Mouse (Mus musculus) mouse embryonic stem cell (cell line): Measurements from ENCODE around the gene Gstp1.
"Not testable (repeated sequence)": the region's sequence is repeated elsewhere in the genome, so short reads cannot be mapped to it uniquely, and the experiment has no call there.

Source experiments
- in situ Hi-C, 2 experiments: fragments of 300-500 bp; cut with MboI; formaldehyde crosslinking; loops; 1 replicate in 1 of 2; 3 replicates in 1 of 2; pipeline ENCODE4 v1.14.3; 2019 to 2020; ENCODE audit warnings: low sequenced_read_pairs in 2 of 2, low pct_unique_long_range_greater_than_20kb in 1 of 2, mixed read lengths in 1 of 2; ENCODE audit not compliant: unreplicated experiment in 1 of 2

Gene Gstp1

DNA sequence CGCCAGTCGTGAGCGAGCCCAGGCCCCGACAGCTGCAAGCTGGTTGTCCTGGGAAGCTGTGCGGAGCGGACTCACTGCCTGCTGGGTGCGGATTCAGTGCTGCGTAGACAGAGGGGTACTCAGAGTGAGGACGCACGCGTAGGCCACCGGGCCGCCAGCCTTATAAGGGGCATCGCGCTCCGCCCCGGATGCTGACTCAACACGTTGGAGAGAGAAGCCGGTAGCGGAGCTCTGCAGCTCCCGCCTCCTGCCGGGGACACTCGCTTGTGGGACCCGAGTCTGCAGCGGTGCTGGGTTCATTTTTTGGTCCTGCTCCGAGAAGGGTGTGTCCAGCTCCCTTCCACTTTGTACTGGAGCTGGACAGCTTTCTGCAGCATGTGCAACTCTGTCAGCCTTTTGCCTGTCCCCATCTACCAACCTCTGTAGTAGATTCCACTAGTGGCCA, at the start of gene Gstp1:
Gene Gstp1 (minus strand): TSS at position 198 of the 445 bp plus-strand sequence.
- in situ Hi-C loops: no loop called here

DNA sequence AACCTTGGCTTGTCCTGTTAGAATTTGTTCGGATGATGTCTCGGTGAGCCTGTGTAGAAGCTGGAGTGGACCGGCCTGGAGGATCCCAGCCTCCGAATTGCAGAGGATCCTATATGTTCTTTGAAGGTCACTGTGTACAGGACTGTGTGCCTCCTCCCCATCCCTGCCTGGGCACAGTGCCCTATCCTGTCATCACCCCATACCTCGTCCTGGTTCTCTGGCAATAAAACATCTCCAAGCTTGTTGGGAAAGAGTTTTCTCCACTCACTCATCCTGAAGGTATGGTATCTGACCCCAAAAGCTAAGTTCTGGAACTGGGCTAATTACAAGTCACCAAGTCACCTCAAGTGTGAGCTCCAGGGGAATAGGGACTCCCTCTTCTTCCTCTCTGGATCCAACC, 49.3 kb upstream of the Gstp1 start:
- in situ Hi-C loops: no loop called here

DNA sequence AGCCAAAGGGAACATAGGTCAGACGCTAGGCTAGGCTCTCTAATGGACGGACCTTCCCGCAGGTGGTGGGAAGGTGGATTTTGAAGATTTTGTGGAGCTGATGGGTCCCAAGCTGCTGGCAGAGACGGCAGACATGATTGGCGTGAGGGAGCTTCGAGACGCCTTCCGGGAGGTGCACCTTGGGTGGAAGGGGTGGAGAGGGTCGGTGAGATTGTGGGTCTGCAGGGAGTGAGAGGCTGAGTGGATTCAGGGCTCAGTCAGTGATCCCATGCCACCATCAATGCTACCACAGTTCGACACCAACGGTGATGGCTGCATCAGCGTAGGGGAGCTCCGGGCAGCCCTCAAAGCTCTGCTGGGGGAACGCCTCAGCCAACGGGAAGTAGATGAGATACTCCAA, 48.4 kb upstream of the Gstp1 start:
- in situ Hi-C loops: no loop called here

DNA sequence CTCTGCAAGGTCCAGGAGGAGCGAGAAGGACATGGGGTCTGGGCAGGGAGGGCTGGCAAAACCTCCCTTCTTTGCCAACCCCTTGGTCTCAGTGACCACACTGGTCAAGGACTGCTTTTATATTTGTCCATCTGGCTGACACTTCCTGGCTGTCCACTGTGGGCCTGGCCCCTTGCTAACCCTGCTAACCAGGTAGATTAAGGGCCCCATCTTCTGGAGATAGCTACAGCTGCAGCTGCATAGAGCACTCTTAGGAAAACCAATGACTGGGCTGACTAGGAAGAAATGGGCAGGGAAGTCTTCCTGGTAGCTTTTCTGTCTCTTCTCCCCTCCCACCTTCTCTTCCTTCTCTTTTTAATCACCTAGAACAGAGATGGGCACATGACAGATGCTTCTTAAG, 47.2 kb upstream of the Gstp1 start:
- in situ Hi-C loops: no loop called here

DNA sequence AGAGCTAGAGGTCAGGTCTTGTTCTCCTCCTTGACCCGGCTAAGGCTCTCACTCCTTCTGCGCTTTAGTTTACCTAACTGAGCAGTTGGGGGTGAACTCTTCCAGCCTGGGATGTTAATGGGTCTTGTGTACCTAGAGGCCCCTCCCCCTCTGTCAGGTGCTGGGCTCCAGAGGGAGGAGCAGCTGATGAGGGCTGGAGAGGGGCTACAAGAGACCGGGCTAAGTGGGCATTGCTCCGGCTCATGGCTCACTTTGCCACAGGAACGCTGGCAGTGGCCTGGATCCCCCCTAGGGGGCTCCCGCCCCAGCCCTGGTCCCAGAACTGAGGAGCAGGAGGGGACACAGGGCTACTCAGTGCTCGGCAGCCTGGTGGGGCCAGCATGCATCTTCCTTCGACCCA, 46.0 kb upstream of the Gstp1 start:
- in situ Hi-C loops: no loop called here

DNA sequence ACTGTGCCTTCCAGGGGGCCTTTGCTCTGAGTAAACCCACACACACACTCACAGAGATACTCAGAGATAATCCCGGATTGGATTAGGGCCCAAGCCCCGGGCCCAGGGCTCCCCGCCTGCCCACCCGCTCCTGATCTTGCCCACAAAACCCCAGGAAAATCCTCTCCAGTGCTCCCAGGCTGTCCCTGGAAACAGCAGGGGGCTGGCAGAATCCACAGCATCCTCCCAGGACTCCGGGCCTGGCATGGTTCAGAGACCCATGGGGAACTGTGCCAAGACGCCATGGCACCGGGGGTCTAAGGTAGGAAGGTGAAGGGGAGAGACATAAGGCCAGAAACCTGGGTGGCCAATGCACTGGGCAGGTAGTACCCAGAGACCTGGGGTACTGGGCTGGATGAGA, 45.5 kb upstream of the Gstp1 start:
- in situ Hi-C loops: no loop called here

DNA sequence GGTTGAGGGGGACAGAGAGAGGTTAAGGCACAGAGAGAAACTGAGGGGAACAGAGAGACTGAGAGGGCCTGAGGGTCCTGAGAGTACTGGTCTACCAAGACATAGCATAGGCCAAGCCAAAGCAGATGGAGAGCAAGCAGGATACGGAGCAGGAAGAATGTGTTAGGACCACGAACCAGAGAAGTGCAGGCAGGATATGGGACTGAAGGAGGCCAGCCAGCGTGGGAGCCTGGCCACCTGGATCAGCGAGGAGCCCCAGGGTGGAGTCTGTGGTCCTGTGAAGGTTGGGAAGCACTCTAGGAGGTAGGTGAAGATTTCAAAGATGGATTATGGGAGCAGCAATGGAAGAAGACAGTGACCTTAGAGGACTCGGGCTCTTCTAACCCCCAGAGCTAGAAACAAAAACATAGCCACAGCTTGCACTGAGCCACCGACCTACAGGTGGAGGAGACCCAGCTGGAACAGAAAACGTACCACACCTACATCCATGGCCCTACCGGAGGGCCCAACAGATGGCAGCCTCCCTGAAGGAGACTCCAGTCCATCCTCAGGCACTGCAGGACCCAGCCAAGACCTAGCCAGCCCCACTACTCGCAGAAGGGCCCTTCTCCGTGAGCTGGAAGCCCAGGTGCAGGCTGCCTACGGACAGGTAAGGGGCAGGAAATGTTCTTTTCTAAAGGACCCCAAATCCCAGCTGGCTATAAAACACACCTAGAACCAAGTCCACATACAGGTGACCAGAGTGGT, 44.6 kb upstream of the Gstp1 start:
- in situ Hi-C loops: no loop called here

DNA sequence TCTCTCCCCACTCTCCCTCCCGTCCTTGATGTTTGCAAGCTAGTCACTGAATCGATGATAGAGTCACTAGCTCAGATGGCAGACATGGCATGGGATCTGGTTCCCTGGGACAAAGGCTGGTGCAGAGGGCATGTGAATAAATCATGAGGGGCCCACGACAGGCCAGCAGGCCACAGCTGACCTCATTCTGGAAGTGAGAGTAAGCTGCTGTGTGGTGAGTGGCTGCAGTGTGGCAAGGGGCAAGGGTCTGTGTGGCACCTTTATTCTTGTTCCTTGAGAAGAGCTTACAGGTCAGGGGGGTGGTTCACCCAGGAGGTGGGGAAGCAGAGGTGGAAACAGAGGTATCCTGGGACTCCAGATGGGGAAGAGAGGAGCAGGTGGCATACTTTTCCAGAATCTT, 43.6 kb upstream of the Gstp1 start, which contains the start of gene Cabp2:
Gene Cabp2 (plus strand): TSS at position 185 of the 400 bp plus-strand sequence.
- in situ Hi-C loops: no loop called here

DNA sequence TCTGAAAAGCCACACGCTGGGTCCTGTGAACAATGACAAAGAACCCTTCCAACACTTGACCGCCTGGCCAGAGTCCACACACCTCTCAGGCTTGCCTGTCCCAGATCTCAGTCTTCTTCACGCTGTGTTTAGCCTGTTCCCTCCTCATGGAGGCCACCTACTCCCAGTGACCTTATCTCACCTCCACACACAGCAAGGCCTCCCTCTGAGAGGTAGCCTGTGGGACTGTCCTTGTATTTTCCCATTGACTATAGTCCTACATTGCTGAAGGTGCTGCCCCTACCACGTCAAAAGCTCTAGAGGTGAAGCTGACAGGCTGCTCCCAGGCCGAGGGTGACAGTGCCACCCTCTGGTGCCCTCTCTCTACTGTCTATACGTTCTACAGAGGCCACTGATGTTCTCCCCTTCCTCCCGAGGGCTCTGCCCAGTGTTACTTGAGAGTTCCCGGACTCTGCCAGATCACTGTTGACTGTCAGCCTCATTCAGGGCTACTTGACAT, 42.8 kb upstream of the Gstp1 start:
- in situ Hi-C loops: no loop called here

DNA sequence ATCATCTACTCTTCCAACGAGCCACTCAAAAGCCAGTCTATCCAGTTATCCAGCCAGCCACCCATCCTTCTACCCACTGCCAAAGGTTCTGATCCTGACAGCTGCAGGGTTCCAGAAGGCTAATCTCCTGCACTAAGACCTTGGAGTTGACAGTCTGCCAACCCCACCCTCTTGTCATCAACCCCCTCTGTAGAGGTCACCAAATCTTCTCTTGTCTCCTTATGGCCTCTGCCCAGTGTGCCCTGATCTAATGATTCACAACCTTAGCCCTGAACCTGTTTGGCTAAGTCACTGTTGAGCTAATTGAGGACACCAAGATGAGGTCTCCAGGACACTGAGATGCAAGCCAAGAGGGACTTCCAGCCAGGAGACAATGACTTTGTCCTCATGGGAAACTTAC, 41.8 kb upstream of the Gstp1 start:
- in situ Hi-C loops: no loop called here

DNA sequence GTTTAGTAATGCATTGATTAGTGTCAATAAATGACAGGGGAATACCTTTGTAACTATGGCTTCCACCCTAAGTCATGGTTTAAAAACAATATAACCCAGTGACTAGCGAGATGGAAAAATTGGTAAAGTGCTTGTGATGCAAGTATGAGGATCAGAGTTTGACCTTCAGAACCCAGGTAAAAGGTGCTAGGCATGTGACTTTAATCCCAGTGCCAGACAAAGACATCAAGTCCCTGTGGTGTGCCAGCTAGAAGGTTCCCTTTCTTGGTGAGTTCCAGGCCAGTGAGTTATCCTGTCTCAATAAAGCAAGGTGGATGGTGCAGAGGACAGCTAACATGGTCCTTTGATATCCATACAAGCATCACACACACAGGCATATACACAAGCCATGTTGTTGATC, 37.7 kb upstream of the Gstp1 start:
- in situ Hi-C loops: no loop called here

DNA sequence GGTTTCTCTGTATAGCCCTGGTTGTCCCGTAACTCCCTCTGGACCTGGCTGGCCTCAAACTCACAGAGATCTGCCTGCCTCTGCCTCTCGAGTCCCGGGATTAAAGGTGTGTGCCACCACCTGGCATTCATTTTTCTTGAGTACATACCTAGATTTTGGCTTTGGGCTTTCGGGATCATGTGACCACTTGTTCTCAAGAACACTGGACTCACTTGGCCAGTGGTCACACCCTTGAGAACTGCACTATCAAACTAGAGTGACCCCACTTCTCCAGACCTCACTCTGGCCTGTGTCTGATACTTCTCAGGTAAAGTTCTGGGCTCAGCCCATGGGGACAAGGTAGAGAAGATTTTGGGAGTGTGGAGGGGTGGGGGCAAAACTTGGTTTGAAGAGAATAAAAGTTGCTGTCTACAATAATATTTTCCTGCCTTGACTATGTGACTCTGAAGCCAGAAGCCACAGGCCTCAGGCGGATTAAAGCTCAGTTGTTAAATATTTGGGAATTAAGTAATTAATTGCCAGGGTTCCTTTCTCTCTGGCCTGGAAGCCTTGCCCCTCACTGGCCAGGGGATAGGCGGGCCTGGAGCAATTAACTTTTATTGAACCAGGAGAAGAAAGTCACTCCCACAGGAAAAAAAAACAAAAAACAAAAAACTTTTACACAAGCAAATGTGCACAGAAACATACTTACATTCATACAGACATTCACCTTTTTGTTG, 35.1 kb upstream of the Gstp1 start:
- in situ Hi-C loops: no loop called here

DNA sequence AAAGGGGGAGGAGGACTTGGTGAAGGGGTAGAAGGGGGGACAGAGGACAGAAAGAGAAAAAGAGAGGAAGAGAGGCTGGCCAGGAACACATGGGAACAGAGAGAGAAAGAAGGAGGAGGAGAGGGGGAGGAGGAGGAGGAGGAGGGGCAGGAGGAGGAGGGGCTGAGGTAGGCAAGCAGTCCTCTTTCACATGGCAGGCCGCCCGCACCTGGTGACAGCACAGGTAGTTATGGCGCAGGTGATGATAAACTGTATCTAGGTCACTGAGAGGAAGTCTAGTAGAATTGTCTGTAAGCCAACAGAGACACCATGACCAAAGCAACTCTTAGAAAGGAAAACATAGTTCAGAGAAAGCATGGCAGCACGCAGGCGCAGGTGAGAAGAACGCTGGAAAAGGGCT, 33.6 kb upstream of the Gstp1 start:
- in situ Hi-C loops: no loop called here

DNA sequence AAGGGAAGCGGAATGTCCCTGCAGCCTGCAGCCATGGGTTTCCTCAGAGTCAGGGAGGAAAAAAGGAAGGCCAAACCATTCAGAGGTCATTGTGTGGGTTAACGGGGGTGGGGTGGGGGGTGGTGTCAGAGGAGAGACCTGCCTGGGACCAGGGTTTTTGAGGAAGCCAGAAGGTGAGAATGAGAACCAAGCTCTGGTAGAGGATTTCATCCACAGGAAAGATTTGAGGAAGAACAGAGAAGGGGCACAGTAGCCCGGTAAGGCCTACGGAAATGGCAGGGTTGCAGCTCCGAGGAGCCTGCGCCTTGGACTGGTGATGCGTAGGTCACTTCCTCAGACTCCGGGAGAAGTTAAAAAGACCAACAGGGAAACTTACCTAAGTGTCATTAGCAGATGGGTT, 33.0 kb upstream of the Gstp1 start:
- in situ Hi-C loops: no loop called here

DNA sequence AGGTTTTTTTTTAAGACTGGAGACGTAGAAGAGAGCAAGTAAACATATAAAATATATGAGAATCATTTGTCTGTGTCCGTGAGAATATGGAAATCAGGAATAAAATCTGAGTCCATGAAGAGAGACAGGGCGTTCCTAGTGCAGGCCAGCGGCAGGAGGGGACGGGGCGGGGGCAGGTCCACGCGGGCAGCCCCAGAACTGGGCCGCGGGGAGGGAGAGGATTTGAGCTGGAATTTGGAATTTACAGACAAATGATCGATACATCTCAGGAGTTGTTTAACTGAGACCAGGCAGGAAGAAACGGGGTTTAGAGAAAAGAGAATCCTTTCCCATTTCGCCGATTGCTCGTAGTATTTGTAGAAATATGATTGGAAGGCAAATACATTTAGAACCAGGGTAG, 32.5 kb upstream of the Gstp1 start:
- in situ Hi-C loops: no loop called here

DNA sequence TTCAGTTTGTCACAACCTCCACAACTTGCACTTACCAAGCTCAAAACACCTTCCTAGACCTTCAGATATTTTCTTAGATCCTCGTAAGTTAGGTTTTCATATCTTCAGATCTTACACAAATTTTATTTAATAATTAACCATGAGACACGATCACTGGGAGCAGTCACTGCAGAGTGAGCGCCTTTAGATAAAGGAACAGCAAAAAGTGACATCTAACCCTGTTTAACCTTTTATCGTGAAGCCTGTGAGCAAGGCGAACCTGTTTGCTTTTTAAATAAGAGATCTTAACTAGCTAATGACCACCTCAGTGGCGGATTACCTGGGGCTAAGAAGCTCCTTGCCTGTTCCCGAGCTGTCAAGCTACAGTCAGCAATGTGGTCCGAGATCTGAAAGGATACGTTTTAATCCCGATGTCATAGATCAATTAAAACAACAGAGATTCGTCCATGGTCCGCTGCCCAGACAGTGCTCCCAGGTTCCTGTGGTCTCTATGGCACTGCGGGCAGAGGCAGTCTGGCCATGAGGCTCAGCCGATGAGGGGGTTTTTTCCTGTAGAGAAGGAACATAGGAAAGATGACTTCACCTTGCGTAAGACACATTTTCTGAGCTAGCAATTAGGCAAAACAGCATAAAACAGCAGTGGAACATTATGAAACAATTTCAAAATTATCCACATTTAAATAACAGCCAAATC, 31.1 kb upstream of the Gstp1 start:
- in situ Hi-C loops: no loop called here

DNA sequence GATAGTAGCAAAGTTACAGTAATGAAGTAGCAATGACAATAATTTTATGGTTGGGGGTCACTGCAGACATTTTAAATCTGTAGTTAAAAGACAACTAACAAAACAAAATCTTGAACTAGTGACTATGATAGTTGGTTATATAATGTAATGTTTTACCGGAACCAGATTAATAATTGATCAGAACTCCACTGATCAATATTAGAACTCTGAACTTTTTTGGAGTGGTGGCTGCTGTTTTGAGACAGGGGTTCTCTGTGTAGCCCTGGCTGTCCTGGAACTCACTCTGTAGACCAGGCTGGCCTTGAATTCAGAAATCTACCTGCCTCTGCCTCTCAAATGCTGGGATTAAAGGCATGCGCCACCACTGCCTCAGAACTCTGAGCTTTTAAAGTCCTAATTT, 30.5 kb upstream of the Gstp1 start:
- in situ Hi-C loops: not testable (repeated sequence)

DNA sequence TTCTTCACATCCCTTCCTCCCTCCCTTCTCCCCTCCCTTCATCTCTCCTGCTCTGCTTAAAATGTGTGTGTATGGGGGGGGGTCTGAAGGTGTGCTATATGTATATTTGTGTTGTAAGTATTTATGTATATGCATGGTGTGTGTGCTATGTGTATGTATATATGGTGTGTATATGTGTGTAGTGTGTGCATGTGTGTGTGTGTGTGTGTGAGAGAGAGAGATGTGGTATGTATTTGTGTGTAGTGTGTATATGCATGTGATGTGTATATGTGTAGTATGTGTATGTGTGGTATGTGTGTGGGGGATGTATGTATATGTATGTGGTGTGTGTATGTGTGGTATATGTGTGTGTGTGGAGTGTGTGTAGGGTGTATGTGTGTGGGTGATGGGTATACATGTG, 29.1 kb upstream of the Gstp1 start:
- in situ Hi-C loops: no loop called here

DNA sequence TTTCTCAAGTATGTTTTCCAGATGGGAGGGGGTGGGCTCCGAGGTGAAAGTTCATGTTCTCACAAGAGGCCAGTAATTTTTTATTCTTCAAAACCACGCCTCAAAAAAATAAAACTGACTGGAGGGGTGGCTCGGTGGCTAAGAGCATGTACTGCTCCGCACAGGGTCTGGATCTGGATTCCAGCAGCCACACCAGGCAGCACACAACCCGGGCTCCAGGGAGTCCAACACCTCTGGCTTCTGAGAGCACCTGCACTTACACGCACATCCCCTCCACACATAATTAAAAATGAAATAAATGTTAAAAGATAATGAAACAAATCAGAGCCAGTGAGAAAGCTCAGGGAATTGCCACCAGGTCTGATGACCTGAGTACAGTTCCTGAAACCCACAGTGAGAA, 28.5 kb upstream of the Gstp1 start:
- in situ Hi-C loops: no loop called here
